Mouse (Mus musculus) gastrocnemius, adult 2 months (tissue): ENCODE results near the gene Ampd1. TPM values are rescaled to one million over a fixed set of nuclear protein-coding genes. Genes with fewer than 3 reads are reported as not detected.
A peak's percentile ranks its signal among the peaks of the same experiment; 100 is the strongest.

Experiments used
- DNase-seq: peaks from one replicate; pipeline ENCODE4 v3.0.0; 2022
- H3K27ac ChIP-seq: fragments of 200-600 bp; 2 replicates; pipeline ENCODE4 v1.8.1; 2022; ENCODE audit warnings: mild to moderate bottlenecking
- H3K4me3 ChIP-seq: fragments of 200-600 bp; 2 replicates; pipeline ENCODE4 v1.8.1; 2022; ENCODE audit warnings: mild to moderate bottlenecking, moderate library complexity
- CTCF ChIP-seq: fragments of 200-600 bp; IDR thresholded peaks from 2 replicates; pipeline ENCODE4 v1.8.1; 2022; ENCODE audit warnings: antibody characterized with exemption, mild to moderate bottlenecking, moderate library complexity
- intact Hi-C: fragments of 180-260 bp; cut with DNase I; formaldehyde crosslinking; loops from one replicate; pipeline ENCODE4 v1.15.1; 2025
- long read RNA-seq, 2 experiments: library from polyadenylated mRNA; stranded (forward); transcript quantifications; one replicate each; pipeline ENCODE4 v2.0.0; 2021
- total RNA-seq, 2 experiments: library from RNA; stranded (reverse); gene quantifications; 2 replicates each; pipeline ENCODE4 v1.2.3; 2021

The Ampd1 gene
- total RNA-seq, result 1,000 to 10,000 TPM; 1,020 to 1,179 TPM
- long read RNA-seq, experiment 1, partial matches to known transcripts, result 39 of 321 reads
- long read RNA-seq, experiment 1, other reads (novel, unspliced or antisense), result 282 of 321 reads
- long read RNA-seq, experiment 2, partial matches to known transcripts, result 39 of 333 reads
- long read RNA-seq, experiment 2, other reads (novel, unspliced or antisense), result 294 of 333 reads

DNA sequence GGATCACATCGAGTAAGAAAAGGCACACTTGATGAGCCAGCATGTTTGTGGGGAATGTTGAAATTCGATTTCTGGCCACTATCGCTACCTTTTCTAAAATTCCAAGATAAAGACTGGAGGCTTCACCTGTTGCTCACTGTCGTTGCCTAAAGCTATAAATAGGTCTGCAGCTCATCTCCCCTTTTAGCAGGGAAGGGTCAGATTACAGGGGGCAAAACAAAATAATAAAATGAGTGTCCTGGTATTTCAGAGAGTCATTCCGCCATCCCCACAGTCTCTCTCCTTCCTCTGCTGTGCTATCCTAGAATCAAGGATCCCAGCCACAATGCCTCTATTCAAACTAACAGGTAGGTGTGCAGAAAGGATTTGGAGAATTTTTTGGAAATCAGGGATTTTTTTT, at the start of gene Ampd1:
TSS of gene Ampd1 (plus strand) at position 244 of the 400 bp plus-strand sequence.
- intact Hi-C loops, result no loop called here
- peak within 1 kb of the TSS; percentile 78 for H3K4me3 ChIP-seq
- peak within 1 kb of the TSS; percentile 94 for H3K27ac ChIP-seq
- TF ChIP-seq CTCF, result no peak
- no peak for DNase-seq

DNA sequence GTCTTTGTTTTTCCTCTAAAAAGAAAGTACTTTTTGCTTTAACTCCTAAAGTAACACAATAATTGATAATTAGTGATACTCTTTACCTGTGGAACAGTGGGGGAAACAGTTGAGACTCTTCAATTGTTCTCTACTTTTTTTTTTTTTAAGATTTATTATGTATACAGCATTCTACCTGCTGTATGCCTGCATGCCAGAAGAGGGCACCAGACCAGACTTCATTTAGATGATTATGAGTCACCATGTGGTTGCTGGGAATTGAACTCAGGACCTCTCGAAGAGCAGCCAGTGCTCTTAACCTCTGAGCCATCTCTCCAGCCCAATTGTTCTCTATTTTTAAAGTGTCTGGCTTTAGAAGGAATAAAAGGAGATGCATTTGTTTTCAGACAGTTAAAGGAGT, 47.6 kb upstream of the Ampd1 start:
- H3K27ac ChIP-seq, result no peak overlapping the region
- DNase-seq, result no peak
- intact Hi-C loops, result loop anchor here (5.0 kb wide), 1 partner anchor 36 kb away; no protein-coding TSS in a partner anchor
- H3K4me3 ChIP-seq, result no peak overlapping the region
- TF ChIP-seq CTCF, result peak; percentile 33

DNA sequence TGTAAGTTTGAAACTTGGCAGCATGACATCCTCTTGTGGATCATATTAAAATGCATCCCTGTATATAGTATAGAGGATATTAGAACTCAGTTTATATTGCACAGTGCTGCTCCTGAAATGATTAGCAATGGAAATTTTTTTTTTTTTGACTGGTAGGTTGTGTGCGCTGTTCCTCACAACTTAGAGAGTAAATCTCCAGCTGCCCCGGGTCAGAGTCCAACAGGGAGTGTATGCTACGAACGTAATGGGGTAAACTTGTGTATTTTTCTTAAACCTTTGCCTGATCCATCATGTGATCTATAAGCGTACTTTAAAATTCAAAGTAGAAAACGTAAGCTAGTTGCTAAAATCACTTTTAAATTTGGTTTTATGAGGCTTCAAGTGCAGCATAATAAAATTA, 33.5 kb upstream of the Ampd1 start:
- Histone ChIP-seq H3K27ac (no peak overlapping the region), H3K4me3 (no peak overlapping the region)
- intact Hi-C loops, result loop anchor here (5.0 kb wide), 1 partner anchor 57 kb away; no protein-coding TSS in a partner anchor
- no peak for TF ChIP-seq CTCF
- DNase-seq, result no peak

DNA sequence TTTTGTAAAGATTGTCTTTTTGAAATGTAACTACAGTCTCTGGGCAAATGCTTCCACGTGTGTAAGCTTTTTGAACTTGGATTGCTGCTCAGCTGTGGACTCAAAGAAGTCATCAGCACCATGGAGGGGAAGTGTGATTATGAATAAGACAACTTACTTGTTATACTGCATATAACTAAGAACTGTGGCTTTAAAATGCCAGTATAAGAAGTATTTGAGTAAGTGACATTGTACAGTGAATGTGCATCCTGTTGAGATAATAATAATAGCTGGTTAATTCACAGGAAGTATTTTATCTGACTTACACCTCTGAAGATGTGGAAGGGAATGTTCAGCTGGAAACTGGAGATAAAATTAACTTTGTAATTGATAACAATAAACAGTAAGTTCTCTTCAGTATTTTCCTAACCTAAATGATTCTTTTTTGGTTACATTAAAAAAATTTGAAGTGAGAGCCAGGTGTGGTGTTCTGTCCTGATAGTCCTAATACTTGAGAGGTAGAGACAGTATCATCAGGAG, 32.9 kb upstream of the Ampd1 start:
- no peak overlapping the region for H3K27ac ChIP-seq
- intact Hi-C loops, result loop anchor here (5.0 kb wide), 1 partner anchor 56 kb away; no protein-coding TSS in a partner anchor
- no peak overlapping the region for H3K4me3 ChIP-seq
- DNase-seq, result no peak
- TF ChIP-seq CTCF, result no peak

DNA sequence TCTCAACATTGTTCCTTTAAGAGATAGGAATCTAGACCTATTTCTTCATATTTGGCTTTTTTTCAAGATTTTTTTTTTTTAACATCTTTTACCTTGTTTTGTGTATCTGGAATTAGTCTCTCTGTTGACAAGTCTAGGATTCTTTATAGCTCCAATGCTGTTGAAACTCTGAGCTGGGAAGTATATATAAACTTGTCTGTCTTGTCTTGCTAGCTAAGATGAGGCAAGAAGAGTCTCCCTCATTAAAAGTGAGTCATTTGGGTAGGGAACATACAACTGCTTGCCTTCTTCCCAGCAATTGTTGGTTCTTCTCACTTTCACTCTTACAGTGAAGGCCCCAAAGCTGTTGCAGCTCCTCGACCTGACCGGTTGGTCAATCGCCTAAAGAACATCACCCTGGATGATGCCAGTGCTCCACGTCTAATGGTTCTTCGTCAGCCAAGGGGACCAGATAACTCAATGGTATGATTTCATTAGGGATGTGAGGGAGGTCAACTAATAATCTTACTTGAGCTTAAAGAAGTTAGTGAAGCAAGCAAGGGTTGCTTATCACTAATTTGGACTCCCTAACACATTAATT, 17.7 kb upstream of the Ampd1 start:
- H3K4me3 ChIP-seq, result no peak overlapping the region
- intact Hi-C loops, result loop anchor here (5.0 kb wide), 1 partner anchor 111 kb away; no protein-coding TSS in a partner anchor
- no peak for DNase-seq
- TF ChIP-seq CTCF, result no peak
- no peak overlapping the region for H3K27ac ChIP-seq

DNA sequence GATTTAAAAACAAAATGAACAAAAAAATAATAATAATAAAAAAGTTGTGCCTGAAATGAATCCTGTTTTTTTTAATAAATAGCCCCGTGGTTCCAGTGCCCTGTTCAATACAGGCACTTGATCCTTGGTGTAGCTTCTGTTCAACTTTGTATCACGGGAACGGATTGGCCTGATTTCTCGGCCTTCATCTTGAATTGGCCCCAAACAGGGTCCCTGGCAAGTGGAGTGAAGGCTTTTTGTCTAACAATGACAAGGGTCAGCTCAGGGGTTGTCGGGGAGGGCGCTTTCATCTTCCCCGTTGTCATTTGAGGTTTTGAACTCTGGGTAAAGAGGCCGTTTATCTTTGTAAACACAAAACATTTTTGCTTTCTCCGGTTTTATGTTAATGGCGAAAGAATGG, 16.1 kb upstream of the Ampd1 start:
- intact Hi-C loops, result loop anchor here (5.0 kb wide), 1 partner anchor 110 kb away; no protein-coding TSS in a partner anchor
- TF ChIP-seq CTCF, result no peak
- peak overlapping the region; percentile 91 for H3K27ac ChIP-seq
- H3K4me3 ChIP-seq, result peak overlapping the region; percentile 80
- DNase-seq, result peak; percentile 18

DNA sequence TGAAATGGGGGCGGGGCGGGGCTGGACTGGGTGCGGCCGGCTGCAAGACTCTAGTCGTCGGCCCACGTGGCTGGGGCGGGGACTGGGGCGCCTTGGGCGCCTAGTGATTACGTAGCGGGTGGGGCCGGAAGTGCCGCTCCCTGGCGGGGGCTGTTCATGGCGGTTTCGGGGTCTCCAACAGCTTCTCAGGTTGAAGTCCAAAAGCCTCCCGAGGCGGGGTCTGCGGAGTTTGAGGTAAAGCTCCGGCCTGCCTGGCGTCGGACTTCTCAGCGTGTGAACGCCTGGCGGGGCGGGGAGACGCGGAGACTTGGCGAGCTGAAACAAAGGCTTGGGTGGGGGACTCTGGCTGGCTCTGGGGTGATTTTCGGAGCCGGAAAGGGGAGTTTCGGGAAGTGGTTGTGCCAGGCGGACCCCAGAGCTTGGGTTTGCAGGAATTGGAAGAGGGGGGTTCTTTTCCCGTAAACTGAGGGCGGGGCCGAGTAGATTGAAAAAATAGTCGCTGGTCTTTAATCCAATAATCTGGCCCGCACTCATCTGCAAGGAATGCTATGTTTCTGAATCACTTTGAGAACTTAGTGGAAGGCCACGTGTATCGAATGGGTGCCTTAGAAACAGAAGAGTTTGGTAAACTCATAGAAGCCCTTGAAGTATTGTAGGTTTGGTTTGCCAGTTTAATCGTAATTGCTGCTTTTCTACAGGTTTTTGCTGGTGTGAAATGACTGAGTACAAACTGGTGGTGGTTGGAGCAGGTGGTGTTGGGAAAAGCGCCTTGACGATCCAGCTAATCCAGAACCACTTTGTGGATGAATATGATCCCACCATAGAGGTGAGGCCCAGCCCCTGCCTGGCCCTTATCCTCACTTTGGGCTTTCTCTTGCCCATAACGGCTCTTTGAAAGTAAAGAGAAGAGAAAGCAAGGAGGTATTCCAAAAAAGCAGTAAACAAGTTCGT, 15.3 kb upstream of the Ampd1 start, which contains the start of gene Nras:
TSS of gene Nras (plus strand) at position 79 of the 951 bp plus-strand sequence.
- TF ChIP-seq CTCF, result no peak
- intact Hi-C loops, result loop anchor here (5.0 kb wide), 1 partner anchor 109 kb away; no protein-coding TSS in a partner anchor

DNA sequence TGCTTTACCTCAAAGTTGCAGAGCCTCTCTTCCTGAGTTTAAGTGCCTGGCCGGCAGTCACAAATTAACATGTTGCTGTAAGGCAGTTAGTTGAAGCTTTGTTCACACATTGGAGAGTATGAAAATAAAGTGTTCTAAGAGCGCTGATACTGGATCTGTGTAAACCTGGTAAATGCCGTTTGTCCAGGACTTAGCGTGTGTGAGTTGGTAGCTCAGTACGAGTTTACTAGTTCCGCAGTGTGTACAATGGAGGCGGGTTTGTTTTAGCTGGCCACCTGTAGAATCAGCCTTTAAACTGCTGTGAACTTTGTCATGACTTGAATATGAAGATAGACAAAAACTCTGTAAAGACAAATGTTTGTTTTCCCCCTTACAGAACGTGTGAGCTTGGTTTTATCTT, 6.9 kb upstream of the Ampd1 start:
- no peak for DNase-seq
- Histone ChIP-seq H3K27ac (no peak overlapping the region), H3K4me3 (no peak overlapping the region)
- TF ChIP-seq CTCF, result no peak
- intact Hi-C loops, result no loop called here

More for the DNA sequence above, 15.3 kb upstream of the Ampd1 start, which contains the start of gene Nras:
- peak within 1 kb of the TSS; percentile 80 for H3K4me3 ChIP-seq
- H3K27ac ChIP-seq, result peak within 1 kb of the TSS; percentile 91
- DNase-seq, result peak; percentile 96

DNA sequence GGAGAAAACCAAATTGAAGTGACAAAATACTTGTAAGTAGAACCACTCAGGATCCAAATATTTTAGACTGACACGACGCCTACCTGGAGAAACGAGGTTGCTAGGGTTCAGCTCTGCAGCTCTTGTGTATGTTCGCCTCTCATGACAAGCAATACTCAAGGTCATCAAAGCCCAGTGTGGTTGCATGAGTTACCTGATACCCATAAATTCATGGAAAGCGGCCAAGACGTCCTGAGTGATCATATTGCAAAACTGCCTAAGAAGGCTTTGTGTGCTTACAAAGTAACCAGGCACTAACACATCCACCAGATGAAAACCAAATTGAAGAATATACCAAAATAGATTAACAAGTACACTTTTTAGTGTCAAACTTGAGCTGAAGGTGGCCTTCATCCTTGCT, 4.8 kb upstream of the Ampd1 start:
- peak overlapping the region; percentile 94 for H3K27ac ChIP-seq
- no peak overlapping the region for H3K4me3 ChIP-seq
- no peak for TF ChIP-seq CTCF
- intact Hi-C loops, result no loop called here
- DNase-seq, result peak; percentile 57

DNA sequence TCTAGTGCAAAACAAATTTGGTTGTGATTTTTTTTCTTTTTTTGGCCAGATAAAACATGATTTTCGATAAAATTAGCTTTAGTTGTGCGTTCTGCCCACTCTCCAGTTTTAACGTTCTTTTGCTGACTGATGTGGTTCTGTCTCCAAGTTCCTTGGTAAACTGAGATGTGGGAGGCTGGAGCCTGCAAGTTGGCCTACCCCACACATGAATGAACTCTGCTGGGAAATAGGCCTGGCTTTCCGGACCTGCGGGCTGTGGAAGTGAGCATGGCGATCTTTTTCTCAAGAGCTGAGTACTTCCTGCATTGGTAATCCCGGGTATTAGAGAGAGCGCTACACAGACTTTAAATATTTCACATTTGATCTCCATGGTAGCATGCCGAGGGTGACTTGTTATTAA, 2.1 kb downstream of the Ampd1 start:
- H3K4me3 ChIP-seq, result peak overlapping the region; percentile 78

DNA sequence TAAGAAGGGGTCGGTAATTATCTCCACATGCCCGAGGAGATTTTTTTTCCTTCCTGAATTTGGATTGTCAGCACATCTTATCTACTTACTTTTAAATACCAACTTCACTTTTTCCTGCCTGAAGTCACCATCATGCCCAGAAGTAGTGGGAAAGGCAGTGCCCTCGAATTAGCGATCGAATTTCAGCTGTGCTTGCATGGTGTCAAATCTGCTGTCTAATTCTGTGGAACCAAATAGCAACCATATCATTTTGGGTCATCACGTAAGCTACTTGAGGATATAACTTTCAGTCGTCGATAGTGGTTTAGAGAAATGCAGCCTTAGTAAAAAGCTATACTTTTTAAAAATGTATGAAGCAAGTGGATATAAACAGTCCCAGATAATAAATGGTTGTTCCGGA, 2.7 kb downstream of the Ampd1 start:
- Histone ChIP-seq H3K27ac (peak overlapping the region; percentile 94), H3K4me3 (peak overlapping the region; percentile 78)
- peak; percentile 61 for DNase-seq
- intact Hi-C loops, result no loop called here
- TF ChIP-seq CTCF, result no peak

More for the DNA sequence above, 2.1 kb downstream of the Ampd1 start:
- H3K27ac ChIP-seq, result peak overlapping the region; percentile 94
- intact Hi-C loops, result no loop called here
- no peak for TF ChIP-seq CTCF
- peak; percentile 60 for DNase-seq

DNA sequence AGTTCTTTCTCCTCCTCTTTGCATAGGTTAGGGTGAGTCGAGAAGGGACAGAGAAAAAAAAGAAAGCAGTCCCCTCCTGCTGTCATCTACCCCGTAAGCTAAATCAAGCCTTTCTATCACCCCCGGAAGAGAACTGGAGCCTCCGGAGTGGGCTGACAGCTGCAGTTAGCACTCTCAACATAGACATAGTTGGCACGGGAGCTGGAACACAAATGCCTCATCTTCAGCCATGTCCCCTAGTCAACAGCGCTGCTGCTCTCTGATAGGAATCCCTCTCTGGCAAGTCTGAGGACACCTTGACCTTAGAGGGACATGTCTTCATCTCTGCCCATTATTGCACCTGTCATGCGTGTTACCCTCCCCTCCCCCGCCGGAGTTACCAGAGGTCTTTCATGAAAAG, 5.5 kb downstream of the Ampd1 start:
- H3K27ac ChIP-seq, result peak overlapping the region; percentile 94
- intact Hi-C loops, result no loop called here
- no peak for TF ChIP-seq CTCF
- peak; percentile 76 for DNase-seq
- peak overlapping the region; percentile 78 for H3K4me3 ChIP-seq

DNA sequence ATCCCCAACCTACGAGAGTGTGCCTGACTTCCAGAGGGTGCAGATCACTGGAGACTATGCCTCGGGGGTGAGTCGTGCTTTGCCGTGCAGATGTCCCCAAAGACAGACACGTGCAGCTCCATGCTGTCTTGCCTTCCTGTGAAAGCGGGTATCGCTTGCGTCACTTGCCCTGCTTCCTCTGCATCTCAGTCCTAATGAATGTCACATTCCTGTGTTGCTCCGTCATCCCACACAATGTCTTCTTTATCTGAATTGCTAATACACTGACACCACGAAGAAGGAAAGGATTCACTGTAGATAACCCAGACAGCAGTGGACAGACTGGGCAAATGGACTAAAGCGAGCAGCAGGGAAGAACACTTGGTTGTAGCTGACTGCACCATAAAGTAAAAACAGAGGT, 7.2 kb downstream of the Ampd1 start:
- TF ChIP-seq CTCF, result no peak
- intact Hi-C loops, result no loop called here
- H3K4me3 ChIP-seq, result no peak overlapping the region
- peak overlapping the region; percentile 94 for H3K27ac ChIP-seq
- DNase-seq, result no peak
